Mouse (Mus musculus): ENCODE data around the gene Samd3. TPM values are rescaled to one million over a fixed set of nuclear protein-coding genes. Genes with fewer than 3 reads are reported as not detected.

Gene Samd3
- 0.74 and 1.6 TPM in 2 replicates for polyA plus RNA-seq (2015; fragmentation: Nextera tagmentation; extraction: Ambion mirVana)

- Histone ChIP-seq H3K36me3 (ENCODE audit: control insufficient read depth, insufficient read depth, low read length) (no peaks in the 10 kb centered on the region), H3K4me1 (ENCODE audit: control insufficient read depth, insufficient read depth, low read depth, low read length) (no peaks in the 10 kb centered on the region), H3K4me3 (ENCODE audit: low read length) (no peak within 1 kb of the TSS), H3K4me2 (ENCODE audit: low read length) (no peak within 1 kb of the TSS), H3K27me3 (replicated peaks; ENCODE audit: control insufficient read depth, insufficient read depth, low read length) (no peaks in the 10 kb centered on the region), H3K9me3 (ENCODE audit: control insufficient read depth, low read length) (no peaks in the 10 kb centered on the region), H3K27ac (ENCODE audit: low read depth, low read length) (no peak within 1 kb of the TSS), H3K9ac (ENCODE audit: low read depth, low read length) (no peak within 1 kb of the TSS)
- no peak for ATAC-seq
- 82% methylated on average over 4 of the region's 4 CpGs for WGBS
These were observed at the start of gene Samd3 for GRCm38 (mm10) chr10:26229488-26229887. Gene Samd3, plus strand, starts transcription at chr10:26229707.

GRCm38 (mm10) chr10:26185289-26185688 lies 44.2 kb upstream of the Samd3 start:
- Histone ChIP-seq H3K27me3 (replicated peaks; ENCODE audit: control insufficient read depth, insufficient read depth, low read length) (no peaks in the 10 kb centered on the region), H3K27ac (ENCODE audit: low read depth, low read length) (no peak overlapping the region), H3K4me3 (ENCODE audit: low read length) (no peak overlapping the region), H3K4me1 (ENCODE audit: control insufficient read depth, insufficient read depth, low read depth, low read length) (no peaks in the 10 kb centered on the region), H3K4me2 (ENCODE audit: low read length) (no peak overlapping the region), H3K9ac (ENCODE audit: low read depth, low read length) (no peak overlapping the region), H3K9me3 (ENCODE audit: control insufficient read depth, low read length) (no peaks in the 10 kb centered on the region), H3K36me3 (ENCODE audit: control insufficient read depth, insufficient read depth, low read length) (no peaks in the 10 kb centered on the region)
- 81% methylated on average over 5 of the region's 5 CpGs for WGBS
- ATAC-seq = no peak

- no peak overlapping the region for H3K27ac ChIP-seq (ENCODE audit: low read depth, low read length)
- no peaks in the 10 kb centered on the region for H3K27me3 ChIP-seq (replicated peaks; ENCODE audit: control insufficient read depth, insufficient read depth, low read length)
- no peak overlapping the region for H3K4me3 ChIP-seq (ENCODE audit: low read length)
- H3K9ac ChIP-seq (ENCODE audit: low read depth, low read length) = no peak overlapping the region
- no peak for ATAC-seq
- H3K4me2 ChIP-seq (ENCODE audit: low read length) = no peak overlapping the region
- H3K9me3 ChIP-seq (ENCODE audit: control insufficient read depth, low read length) = no peaks in the 10 kb centered on the region
- H3K36me3 ChIP-seq (ENCODE audit: control insufficient read depth, insufficient read depth, low read length) = no peaks in the 10 kb centered on the region
- no peaks in the 10 kb centered on the region for H3K4me1 ChIP-seq (ENCODE audit: control insufficient read depth, insufficient read depth, low read depth, low read length)
These were observed 38.7 kb upstream of the Samd3 start for GRCm38 (mm10) chr10:26190811-26191210.

GRCm38 (mm10) chr10:26194892-26195291 lies 34.6 kb upstream of the Samd3 start:
- H3K4me3 ChIP-seq (ENCODE audit: low read length) = no peak overlapping the region
- H3K9me3 ChIP-seq (ENCODE audit: control insufficient read depth, low read length) = no peaks in the 10 kb centered on the region
- H3K27ac ChIP-seq (ENCODE audit: low read depth, low read length) = no peak overlapping the region
- no peaks in the 10 kb centered on the region for H3K27me3 ChIP-seq (replicated peaks; ENCODE audit: control insufficient read depth, insufficient read depth, low read length)
- 87% methylated on average over 1 of the region's 1 CpGs for WGBS
- H3K36me3 ChIP-seq (ENCODE audit: control insufficient read depth, insufficient read depth, low read length) = no peaks in the 10 kb centered on the region
- H3K9ac ChIP-seq (ENCODE audit: low read depth, low read length) = no peak overlapping the region
- H3K4me1 ChIP-seq (ENCODE audit: control insufficient read depth, insufficient read depth, low read depth, low read length) = no peaks in the 10 kb centered on the region
- no peak for ATAC-seq
- no peak overlapping the region for H3K4me2 ChIP-seq (ENCODE audit: low read length)

- H3K9me3 ChIP-seq (ENCODE audit: control insufficient read depth, low read length) = no peaks in the 10 kb centered on the region
- H3K27ac ChIP-seq (ENCODE audit: low read depth, low read length) = no peak overlapping the region
- no peak overlapping the region for H3K9ac ChIP-seq (ENCODE audit: low read depth, low read length)
- no peak overlapping the region for H3K4me2 ChIP-seq (ENCODE audit: low read length)
- no peaks in the 10 kb centered on the region for H3K4me1 ChIP-seq (ENCODE audit: control insufficient read depth, insufficient read depth, low read depth, low read length)
- ATAC-seq = no peak
- H3K27me3 ChIP-seq (replicated peaks; ENCODE audit: control insufficient read depth, insufficient read depth, low read length) = no peaks in the 10 kb centered on the region
- no peaks in the 10 kb centered on the region for H3K36me3 ChIP-seq (ENCODE audit: control insufficient read depth, insufficient read depth, low read length)
- H3K4me3 ChIP-seq (ENCODE audit: low read length) = no peak overlapping the region
- WGBS = 94% methylated on average over 9 of the region's 9 CpGs
These were observed 26.7 kb upstream of the Samd3 start for GRCm38 (mm10) chr10:26202708-26203368.

- WGBS = 83% methylated on average over 4 of the region's 4 CpGs
- H3K4me1 ChIP-seq (ENCODE audit: control insufficient read depth, insufficient read depth, low read depth, low read length) = no peaks in the 10 kb centered on the region
- H3K27ac ChIP-seq (ENCODE audit: low read depth, low read length) = no peak overlapping the region
- no peaks in the 10 kb centered on the region for H3K36me3 ChIP-seq (ENCODE audit: control insufficient read depth, insufficient read depth, low read length)
- no peak overlapping the region for H3K9ac ChIP-seq (ENCODE audit: low read depth, low read length)
- H3K4me2 ChIP-seq (ENCODE audit: low read length) = no peak overlapping the region
- no peak overlapping the region for H3K4me3 ChIP-seq (ENCODE audit: low read length)
- no peaks in the 10 kb centered on the region for H3K27me3 ChIP-seq (replicated peaks; ENCODE audit: control insufficient read depth, insufficient read depth, low read length)
- ATAC-seq = no peak
- no peaks in the 10 kb centered on the region for H3K9me3 ChIP-seq (ENCODE audit: control insufficient read depth, low read length)
These were observed 8.8 kb upstream of the Samd3 start for GRCm38 (mm10) chr10:26220729-26221128.

- no peak overlapping the region for H3K9ac ChIP-seq (ENCODE audit: low read depth, low read length)
- H3K36me3 ChIP-seq (ENCODE audit: control insufficient read depth, insufficient read depth, low read length) = no peaks in the 10 kb centered on the region
- H3K4me1 ChIP-seq (ENCODE audit: control insufficient read depth, insufficient read depth, low read depth, low read length) = no peaks in the 10 kb centered on the region
- ATAC-seq = no peak
- no peaks in the 10 kb centered on the region for H3K27me3 ChIP-seq (replicated peaks; ENCODE audit: control insufficient read depth, insufficient read depth, low read length)
- no peaks in the 10 kb centered on the region for H3K9me3 ChIP-seq (ENCODE audit: control insufficient read depth, low read length)
- no peak overlapping the region for H3K4me2 ChIP-seq (ENCODE audit: low read length)
- no peak overlapping the region for H3K27ac ChIP-seq (ENCODE audit: low read depth, low read length)
- no peak overlapping the region for H3K4me3 ChIP-seq (ENCODE audit: low read length)
- 89% methylated on average over 5 of the region's 5 CpGs for WGBS
These were observed 3.3 kb upstream of the Samd3 start for GRCm38 (mm10) chr10:26226241-26226640.

- Histone ChIP-seq H3K9ac (ENCODE audit: low read depth, low read length) (no peak overlapping the region), H3K9me3 (ENCODE audit: control insufficient read depth, low read length) (no peaks in the 10 kb centered on the region), H3K27me3 (replicated peaks; ENCODE audit: control insufficient read depth, insufficient read depth, low read length) (no peaks in the 10 kb centered on the region), H3K27ac (ENCODE audit: low read depth, low read length) (no peak overlapping the region), H3K4me3 (ENCODE audit: low read length) (no peak overlapping the region), H3K4me2 (ENCODE audit: low read length) (no peak overlapping the region), H3K4me1 (ENCODE audit: control insufficient read depth, insufficient read depth, low read depth, low read length) (no peaks in the 10 kb centered on the region), H3K36me3 (ENCODE audit: control insufficient read depth, insufficient read depth, low read length) (no peaks in the 10 kb centered on the region)
- no peak for ATAC-seq
- WGBS = 61% methylated on average over 2 of the region's 2 CpGs
These were observed 2.8 kb upstream of the Samd3 start for GRCm38 (mm10) chr10:26226734-26227133.

- no peak overlapping the region for H3K27ac ChIP-seq (ENCODE audit: low read depth, low read length)
- H3K36me3 ChIP-seq (ENCODE audit: control insufficient read depth, insufficient read depth, low read length) = no peaks in the 10 kb centered on the region
- H3K27me3 ChIP-seq (replicated peaks; ENCODE audit: control insufficient read depth, insufficient read depth, low read length) = no peaks in the 10 kb centered on the region
- no peak overlapping the region for H3K4me3 ChIP-seq (ENCODE audit: low read length)
- no peaks in the 10 kb centered on the region for H3K4me1 ChIP-seq (ENCODE audit: control insufficient read depth, insufficient read depth, low read depth, low read length)
- H3K4me2 ChIP-seq (ENCODE audit: low read length) = no peak overlapping the region
- no peak for ATAC-seq
- no peaks in the 10 kb centered on the region for H3K9me3 ChIP-seq (ENCODE audit: control insufficient read depth, low read length)
- H3K9ac ChIP-seq (ENCODE audit: low read depth, low read length) = no peak overlapping the region
These were observed 1.3 kb upstream of the Samd3 start for GRCm38 (mm10) chr10:26228187-26228586.

Measured in hindbrain, embryonic 16.5 days (tissue).